27 mouse cellular contexts compared by ENCODE assay signal in the genomic region with DNA sequence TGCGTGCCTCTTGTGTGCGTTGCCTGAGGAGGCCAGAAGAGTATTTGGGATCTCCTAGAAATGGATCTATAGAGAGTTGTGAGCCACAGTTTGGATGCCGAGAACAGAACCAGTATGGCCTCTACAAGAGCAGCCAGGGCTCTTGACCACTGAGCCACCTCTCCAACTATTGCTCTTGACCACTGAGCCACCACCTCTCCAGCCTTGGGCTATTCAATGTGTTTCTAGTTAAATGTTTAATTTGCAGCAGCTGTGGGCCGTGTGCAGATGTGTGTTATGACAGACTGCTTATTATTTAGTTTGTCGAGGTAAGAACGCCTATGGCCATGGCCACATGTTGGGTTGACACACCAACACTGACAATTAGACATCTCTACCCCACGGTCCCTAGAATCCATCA.
DNase-seq lines count a peak whose midpoint lies in the region; ATAC-seq lines count a peak whose summit lies in the region.
"Had no signal": no experiment of that assay in that cellular context is flagged by ENCODE, and none has a peak within 500 bp of the region (broad histone marks: within the 10 kb centered on the region; RNA-seq: fewer than 3 reads in every experiment).

No protein-coding gene starts in this region.

- no peaks in the 10 kb centered on the region for H3K36me3 ChIP-seq in forebrain, embryonic 11.5 days (ENCODE audit: control insufficient read depth, insufficient read depth, low read length)
- no peaks in the 10 kb centered on the region for H3K36me3 ChIP-seq in forebrain, embryonic 15.5 days
- no peaks in the 10 kb centered on the region for H3K36me3 ChIP-seq in embryonic facial prominence, embryonic 10.5 days (replicated peaks)
- H3K36me3 ChIP-seq in liver, embryonic 12.5 days, result no peaks in the 10 kb centered on the region
- H3K36me3 ChIP-seq: embryonic facial prominence, embryonic 13.5 days; G1E; heart, embryonic 13.5 days had no signal

- no peak overlapping the region for H3K9ac ChIP-seq in forebrain, embryonic 11.5 days (ENCODE audit: low read length)
- no peak overlapping the region for H3K9ac ChIP-seq in forebrain, embryonic 15.5 days (replicated peaks)
- no peak overlapping the region for H3K9ac ChIP-seq in liver, embryonic 12.5 days
- H3K9ac ChIP-seq: embryonic facial prominence, embryonic 13.5 days; forebrain, embryonic 13.5 days; forebrain, postnatal 0 days; heart, embryonic 13.5 days; hindbrain, embryonic 14.5 days had no signal

- H3K4me1 ChIP-seq in forebrain, embryonic 11.5 days (replicated peaks; ENCODE audit: control insufficient read depth, insufficient read depth, low read length), result peaks cover 10% of the 10 kb centered on the region; the same call in 1 of the 2 replicates
- H3K4me1 ChIP-seq in forebrain, embryonic 15.5 days, result peaks cover 25% of the 10 kb centered on the region
- peaks cover 32% of the 10 kb centered on the region for H3K4me1 ChIP-seq in embryonic facial prominence, embryonic 10.5 days
- H3K4me1 ChIP-seq in liver, embryonic 12.5 days, result no peaks in the 10 kb centered on the region

- H3K4me3 ChIP-seq in forebrain, embryonic 11.5 days (ENCODE audit: low read depth, low read length), result no peak overlapping the region
- H3K4me3 ChIP-seq in forebrain, embryonic 15.5 days, result no peak overlapping the region
- no peak overlapping the region for H3K4me3 ChIP-seq in embryonic facial prominence, embryonic 10.5 days
- H3K4me3 ChIP-seq in liver, embryonic 12.5 days, result no peak overlapping the region
- H3K4me3 ChIP-seq: embryonic facial prominence, embryonic 13.5 days; erythroblast, embryonic 14.5 days; forebrain, embryonic 13.5 days; heart, embryonic 13.5 days had no signal

- DNase-seq in forebrain, embryonic 11.5 days (ENCODE audit: low spot score), result peak; percentile 45
- DNase-seq in embryonic facial prominence, embryonic 10.5 days (ENCODE audit: low spot score), result peak; percentile 52
- DNase-seq in forelimb bud, embryonic 11.5 days (ENCODE audit: low read depth, low spot score), result peak; percentile 63
- no peak for DNase-seq in spleen, postnatal 14 days (ENCODE audit: low spot score in 2 of 2)
- DNase-seq: adrenal gland, adult 2 months; B cell, adult 2 months; cerebellum, adult 11 months; cerebellum, adult 2 months; cerebellum, adult 9-11 months; cerebellum, postnatal 25 days; forebrain, postnatal 0 days; gastrocnemius, postnatal 25 days; heart, postnatal 14 days; heart, postnatal 4 days; kidney, adult 2 months had no signal

- H3K27me3 ChIP-seq in forebrain, embryonic 11.5 days (ENCODE audit: control insufficient read depth, insufficient read depth, low read length), result no peaks in the 10 kb centered on the region
- H3K27me3 ChIP-seq in forebrain, embryonic 15.5 days, result no peaks in the 10 kb centered on the region
- no peaks in the 10 kb centered on the region for H3K27me3 ChIP-seq in embryonic facial prominence, embryonic 10.5 days (replicated peaks; ENCODE audit: low read depth, poor library complexity, severe bottlenecking)
- no peaks in the 10 kb centered on the region for H3K27me3 ChIP-seq in liver, embryonic 12.5 days (replicated peaks)
- H3K27me3 ChIP-seq: CH12.LX; forebrain, embryonic 13.5 days; heart, embryonic 13.5 days; Patski had no signal

- ATAC-seq in forebrain, embryonic 11.5 days (replicated peaks; ENCODE audit: low FRiP score), result no peak
- ATAC-seq in forebrain, embryonic 15.5 days (replicated peaks), result no peak
- no peak for ATAC-seq in liver, embryonic 12.5 days
- ATAC-seq: forebrain, embryonic 13.5 days; forebrain, postnatal 0 days; hindbrain, postnatal 0 days; intestine, postnatal 0 days; Patski had no signal

- no peaks in the 10 kb centered on the region for H3K9me3 ChIP-seq in forebrain, embryonic 11.5 days (ENCODE audit: control insufficient read depth, low read length)
- H3K9me3 ChIP-seq in forebrain, embryonic 15.5 days, result no peaks in the 10 kb centered on the region
- H3K9me3 ChIP-seq in embryonic facial prominence, embryonic 10.5 days, result no peaks in the 10 kb centered on the region
- no peaks in the 10 kb centered on the region for H3K9me3 ChIP-seq in liver, embryonic 12.5 days (replicated peaks)
- H3K9me3 ChIP-seq: embryonic facial prominence, embryonic 13.5 days; forebrain, embryonic 13.5 days; heart, embryonic 13.5 days had no signal

- no peak overlapping the region for H3K4me2 ChIP-seq in forebrain, embryonic 11.5 days (ENCODE audit: low read depth, low read length, severe bottlenecking)
- H3K4me2 ChIP-seq in forebrain, embryonic 15.5 days (replicated peaks), result no peak overlapping the region
- no peak overlapping the region for H3K4me2 ChIP-seq in liver, embryonic 12.5 days
- H3K4me2 ChIP-seq: embryonic facial prominence, embryonic 13.5 days; forebrain, embryonic 13.5 days; heart, embryonic 13.5 days; hindbrain, embryonic 14.5 days had no signal

- H3K27ac ChIP-seq in forebrain, embryonic 11.5 days (ENCODE audit: low read depth, low read length), result no peak overlapping the region
- no peak overlapping the region for H3K27ac ChIP-seq in forebrain, embryonic 15.5 days (replicated peaks)
- H3K27ac ChIP-seq in embryonic facial prominence, embryonic 10.5 days (replicated peaks), result no peak overlapping the region
- no peak overlapping the region for H3K27ac ChIP-seq in liver, embryonic 12.5 days
- H3K27ac ChIP-seq: embryonic facial prominence, embryonic 13.5 days; forebrain, embryonic 13.5 days; heart, embryonic 13.5 days; hindbrain, embryonic 14.5 days; hindbrain, postnatal 0 days had no signal

- WGBS in forebrain, embryonic 11.5 days, result 84% methylated on average over 7 of the region's 7 CpGs
- 87% methylated on average over 7 of the region's 7 CpGs for WGBS in forebrain, embryonic 15.5 days
- WGBS in embryonic facial prominence, embryonic 10.5 days, result 64% methylated on average over 7 of the region's 7 CpGs
- WGBS in liver, embryonic 12.5 days (ENCODE audit: insufficient replicate concordance), result 79% methylated on average over 7 of the region's 7 CpGs

Comparison
In these comparisons a context has a peak if more than half of its experiments do, and no peak if none do; other contexts are left out.
1. DNase-seq: peak in forebrain, embryonic 11.5 days (single experiment), embryonic facial prominence, embryonic 10.5 days (single experiment) and forelimb bud, embryonic 11.5 days (single experiment); none in spleen, postnatal 14 days (0 of 2).